Mouse (Mus musculus): Measurements from ENCODE around the gene Ccdc188. TPM values are rescaled to one million over a fixed set of nuclear protein-coding genes. Genes with fewer than 3 reads are reported as not detected.

Gene Ccdc188
- polyA plus RNA-seq, 1 experiment: not detected

DNA sequence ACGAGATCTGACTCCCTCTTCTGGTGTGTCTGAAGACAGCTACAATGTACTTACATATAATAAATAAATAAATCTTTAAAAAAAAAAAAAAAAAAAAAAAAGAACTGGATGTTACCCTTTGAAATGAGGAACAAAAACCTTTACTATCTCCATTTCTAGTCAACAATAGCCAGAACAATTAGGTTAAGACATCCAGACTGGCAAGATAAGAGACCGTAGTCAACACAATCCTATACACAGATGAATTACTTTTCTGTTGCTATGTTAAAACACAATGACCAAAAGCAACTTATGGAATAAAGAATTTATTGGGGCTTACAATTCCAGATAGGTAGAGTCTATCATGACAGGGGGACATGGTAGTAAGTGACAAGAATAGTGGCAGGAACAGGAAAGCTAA, 47.3 kb downstream of the Ccdc188 start:
- TF ChIP-seq FLI1 (IDR thresholded peaks at IDR 0.05; ENCODE audit: low read length): no peak
- TF ChIP-seq GATA1 (IDR thresholded peaks at IDR 0.05; ENCODE audit: borderline replicate concordance, low read length): no peak
- H3K27me3 ChIP-seq (replicated peaks): no peaks in the 10 kb centered on the region
- no peaks in the 10 kb centered on the region; the same call in 1 of the 2 replicates for H3K4me1 ChIP-seq
- H3K9me3 ChIP-seq: no peaks in the 10 kb centered on the region
- H3K4me3 ChIP-seq (replicated peaks): no peak overlapping the region
- H3K36me3 ChIP-seq (replicated peaks; ENCODE audit: low read length): peaks cover 87% of the 10 kb centered on the region

DNA sequence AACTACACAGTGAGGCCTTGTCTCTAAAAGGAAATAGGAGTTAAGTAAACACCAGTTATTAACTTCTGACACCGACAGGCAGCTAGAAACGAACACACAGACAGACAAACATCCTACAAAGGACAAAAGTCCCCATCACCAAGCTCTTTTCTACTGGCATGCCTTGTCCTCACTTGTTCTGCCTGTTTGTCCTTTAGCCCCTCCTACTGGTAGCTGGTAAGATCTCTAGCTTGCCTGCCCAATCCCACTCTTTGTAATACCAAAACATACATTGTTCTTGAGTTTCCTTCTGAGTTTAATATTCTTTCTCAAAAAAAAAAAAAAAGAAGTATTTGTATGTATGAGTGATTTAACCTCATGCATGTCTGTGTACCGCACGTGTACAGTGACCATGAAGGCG, 50.5 kb downstream of the Ccdc188 start:
- no peaks in the 10 kb centered on the region; the same call in 1 of the 2 replicates for H3K4me1 ChIP-seq
- peaks cover 89% of the 10 kb centered on the region for H3K36me3 ChIP-seq (replicated peaks; ENCODE audit: low read length)
- no peaks in the 10 kb centered on the region for H3K27me3 ChIP-seq (replicated peaks)
- H3K4me3 ChIP-seq (replicated peaks): no peak overlapping the region
- TF ChIP-seq GATA1 (IDR thresholded peaks at IDR 0.05; ENCODE audit: borderline replicate concordance, low read length) (no peak), FLI1 (IDR thresholded peaks at IDR 0.05; ENCODE audit: low read length) (no peak)
- H3K9me3 ChIP-seq: no peaks in the 10 kb centered on the region

Other genes starting within 250 kb of the Ccdc188 start
- not detected in 2 replicates for gene Vpreb2, start 237.5 kb upstream of the Ccdc188 start, polyA plus RNA-seq (2012; ENCODE audit: insufficient read depth, low replicate concordance)
- 17.8 and 20.5 TPM in 2 replicates for gene Dgcr6, start 165.0 kb upstream of the Ccdc188 start, polyA plus RNA-seq (2012; ENCODE audit: insufficient read depth, low replicate concordance)
- 45.8 and 90.5 TPM in 2 replicates for gene Prodh, start 127.7 kb upstream of the Ccdc188 start, polyA plus RNA-seq (2012; ENCODE audit: insufficient read depth, low replicate concordance)
- 56.5 and 164 TPM in 2 replicates for gene Rtn4r, start 90.2 kb upstream of the Ccdc188 start, polyA plus RNA-seq (2012; ENCODE audit: insufficient read depth, low replicate concordance)
- 18.6 and 41.2 TPM in 2 replicates for gene Zdhhc8, start 17.3 kb downstream of the Ccdc188 start, polyA plus RNA-seq (2012; ENCODE audit: insufficient read depth, low replicate concordance)
- gene Trmt2a, start 30.8 kb downstream of the Ccdc188 start, polyA plus RNA-seq (2012; ENCODE audit: insufficient read depth, low replicate concordance): 3.9 and 21.7 TPM in 2 replicates
- 283 and 648 TPM in 2 replicates for gene Ranbp1, start 30.9 kb downstream of the Ccdc188 start, polyA plus RNA-seq (2012; ENCODE audit: insufficient read depth, low replicate concordance)
- gene Gm49776, start 40.4 kb downstream of the Ccdc188 start, polyA plus RNA-seq (2012; ENCODE audit: insufficient read depth, low replicate concordance): 1.3 TPM in 1 of 2 replicates, not detected in the other
- gene Dgcr8, start 71.4 kb downstream of the Ccdc188 start, polyA plus RNA-seq (2012; ENCODE audit: insufficient read depth, low replicate concordance): 0.77 and 2.5 TPM in 2 replicates
- gene Tango2, start 130.2 kb downstream of the Ccdc188 start, polyA plus RNA-seq (2012; ENCODE audit: insufficient read depth, low replicate concordance): 17.3 and 33.0 TPM in 2 replicates
- gene Arvcf, start 130.3 kb downstream of the Ccdc188 start, polyA plus RNA-seq (2012; ENCODE audit: insufficient read depth, low replicate concordance): 2.6 TPM in 1 of 2 replicates, not detected in the other
- 6.9 TPM in 1 of 2 replicates, not detected in the other for gene Txnrd2, start 208.5 kb downstream of the Ccdc188 start, polyA plus RNA-seq (2012; ENCODE audit: insufficient read depth, low replicate concordance)
- 52.8 and 53.5 TPM in 2 replicates for gene Comt, start 209.0 kb downstream of the Ccdc188 start, polyA plus RNA-seq (2012; ENCODE audit: insufficient read depth, low replicate concordance)

All from megakaryocyte, embryonic 14.5 days (primary cell).